Mouse (Mus musculus): ENCODE results near the gene Thegl.

- no peak for TF ChIP-seq CTCF (IDR thresholded peaks at IDR 0.05; ENCODE audit: low read depth, low read length)
- no peak for TF ChIP-seq GATA1 (IDR thresholded peaks at IDR 0.05; ENCODE audit: borderline replicate concordance, low read length)
- TF ChIP-seq GATA2 (IDR thresholded peaks at IDR 0.05; ENCODE audit: borderline replicate concordance, low read depth, low read length), result no peak
- no peak for TF ChIP-seq TAL1 (conservative IDR thresholded peaks at IDR 0.05; ENCODE audit: low read depth, low read length)
Observed at GRCm38 (mm10) chr5:77073794-77074193, 58.0 kb downstream of the Thegl start.

Data from G1E (cell line).